Mouse (Mus musculus): ENCODE data around the gene Wipi1. TPM values are rescaled to one million over a fixed set of nuclear protein-coding genes. Genes with fewer than 3 reads are reported as not detected.

Gene Wipi1
- polyA plus RNA-seq, 1 experiment, result 27.8 TPM

DNA sequence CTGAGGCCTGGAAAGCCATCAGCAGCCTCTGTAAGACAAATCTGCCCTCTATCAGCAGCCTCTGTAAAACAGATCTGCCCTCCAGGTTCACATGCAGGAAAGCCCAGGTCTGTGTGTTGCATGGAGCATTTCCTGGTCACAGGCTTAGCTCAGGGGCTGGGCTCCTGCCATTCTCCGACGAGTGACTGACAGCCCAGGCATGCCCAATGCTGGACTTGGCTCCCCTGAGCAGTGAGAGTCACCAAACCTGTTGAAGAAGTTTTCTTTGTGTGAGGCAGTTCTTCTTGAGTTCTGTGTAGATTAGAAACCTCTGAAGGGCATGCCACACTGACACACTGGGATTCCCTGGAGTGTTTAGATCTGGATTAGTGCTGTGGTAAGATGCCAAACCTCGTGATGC is 57.3 kb downstream of the Wipi1 start:
- Histone ChIP-seq H3K27me3 (ENCODE audit: control insufficient read depth, insufficient read depth, insufficient read length) (no peaks in the 10 kb centered on the region), H3K79me2 (ENCODE audit: control insufficient read depth, insufficient read depth) (no peaks in the 10 kb centered on the region), H3ac (ENCODE audit: control insufficient read depth, insufficient read length, low read depth) (no peak overlapping the region), H3K36me3 (ENCODE audit: control insufficient read depth, insufficient read depth) (no peaks in the 10 kb centered on the region), H3K79me3 (ENCODE audit: low read depth) (no peaks in the 10 kb centered on the region), H3K4me3 (ENCODE audit: insufficient read depth, poor library complexity, severe bottlenecking) (no peak overlapping the region)
- TF ChIP-seq FOSL1 (IDR thresholded peaks at IDR 0.05; ENCODE audit: insufficient read depth, low read length, poor library complexity, severe bottlenecking), result no peak
- TF ChIP-seq MYOG (IDR thresholded peaks at IDR 0.05; ENCODE audit: control insufficient read depth, extremely low read depth, insufficient read length), result no peak
- TF ChIP-seq MYOD1 (IDR thresholded peaks at IDR 0.05; ENCODE audit: control insufficient read depth, insufficient read length, low read depth), result no peak

DNA sequence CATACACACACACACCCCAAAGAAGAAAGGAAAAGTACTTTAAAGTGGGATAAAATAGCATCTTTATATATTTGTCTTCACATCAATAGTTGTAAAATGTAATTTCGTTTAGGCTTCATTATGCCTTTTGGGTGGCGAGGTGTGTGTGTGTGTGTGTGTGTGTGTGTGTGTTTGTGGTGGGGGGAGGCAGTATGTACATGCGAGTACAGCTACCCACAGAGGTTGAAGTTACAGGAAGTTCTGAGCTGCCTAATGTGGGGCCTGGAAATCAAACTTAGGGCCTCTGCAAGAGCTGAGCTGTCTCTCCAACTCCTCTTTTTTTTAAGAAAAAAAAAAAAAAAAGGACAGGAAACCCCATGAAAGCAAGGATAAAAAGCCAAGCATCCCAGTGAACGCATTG is 57.8 kb downstream of the Wipi1 start:
- Histone ChIP-seq H3ac (ENCODE audit: control insufficient read depth, insufficient read length, low read depth) (no peak overlapping the region), H3K4me3 (ENCODE audit: insufficient read depth, poor library complexity, severe bottlenecking) (no peak overlapping the region), H3K36me3 (ENCODE audit: control insufficient read depth, insufficient read depth) (no peaks in the 10 kb centered on the region), H3K27me3 (ENCODE audit: control insufficient read depth, insufficient read depth, insufficient read length) (no peaks in the 10 kb centered on the region), H3K79me2 (ENCODE audit: control insufficient read depth, insufficient read depth) (no peaks in the 10 kb centered on the region), H3K79me3 (ENCODE audit: low read depth) (no peaks in the 10 kb centered on the region)
- no peak for TF ChIP-seq MYOG (IDR thresholded peaks at IDR 0.05; ENCODE audit: control insufficient read depth, extremely low read depth, insufficient read length)
- TF ChIP-seq FOSL1 (IDR thresholded peaks at IDR 0.05; ENCODE audit: insufficient read depth, low read length, poor library complexity, severe bottlenecking), result no peak
- TF ChIP-seq MYOD1 (IDR thresholded peaks at IDR 0.05; ENCODE audit: control insufficient read depth, insufficient read length, low read depth), result no peak
- no peak for TF ChIP-seq CTCF (IDR thresholded peaks at IDR 0.05; ENCODE audit: control insufficient read depth, insufficient read depth, insufficient read length)
- TF ChIP-seq CEBPB (IDR thresholded peaks at IDR 0.05; ENCODE audit: low read depth), result no peak
- TF ChIP-seq USF1 (IDR thresholded peaks at IDR 0.05; ENCODE audit: low read depth), result no peak
- no peak for TF ChIP-seq MAX (IDR thresholded peaks at IDR 0.05)

DNA sequence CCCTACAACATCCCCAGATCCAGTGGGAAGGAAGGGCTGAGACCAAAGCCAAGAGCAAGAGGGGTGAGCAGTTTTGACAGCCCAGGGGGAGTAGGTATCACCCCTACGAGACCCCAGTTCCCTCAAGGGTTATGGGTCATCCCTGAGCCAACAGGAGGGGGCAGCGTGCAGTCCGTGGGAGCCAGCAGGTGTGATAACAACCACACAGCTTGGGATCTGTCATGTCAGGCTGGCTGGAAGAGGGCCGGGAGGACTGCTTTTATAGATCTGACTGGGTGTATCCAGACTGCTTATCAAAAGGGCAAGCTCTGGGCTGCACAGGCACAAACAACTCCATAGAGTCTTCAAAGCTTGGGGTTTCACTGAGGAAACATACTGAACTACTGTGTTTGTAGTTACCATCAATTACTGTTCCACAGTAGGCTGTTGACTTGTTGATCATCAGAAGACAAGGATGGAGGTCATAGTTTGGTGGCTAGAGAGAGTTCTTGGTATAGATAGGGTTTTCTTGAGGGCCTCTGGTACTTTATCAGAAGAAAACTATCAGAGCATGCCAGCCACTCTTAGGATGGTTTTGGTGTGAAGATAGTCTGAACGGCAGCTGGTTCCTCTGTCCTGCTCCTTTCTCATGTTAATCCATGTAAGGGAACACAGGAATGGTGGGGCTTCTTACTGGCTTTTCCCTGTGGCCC is 62.0 kb downstream of the Wipi1 start:
- no peaks in the 10 kb centered on the region for H3K36me3 ChIP-seq (ENCODE audit: control insufficient read depth, insufficient read depth)
- no peaks in the 10 kb centered on the region for H3K27me3 ChIP-seq (ENCODE audit: control insufficient read depth, insufficient read depth, insufficient read length)
- H3K79me3 ChIP-seq (ENCODE audit: low read depth), result no peaks in the 10 kb centered on the region
- no peak overlapping the region for H3ac ChIP-seq (ENCODE audit: control insufficient read depth, insufficient read length, low read depth)
- no peak overlapping the region for H3K4me3 ChIP-seq (ENCODE audit: insufficient read depth, poor library complexity, severe bottlenecking)
- H3K79me2 ChIP-seq (ENCODE audit: control insufficient read depth, insufficient read depth), result no peaks in the 10 kb centered on the region
- TF ChIP-seq MAX (IDR thresholded peaks at IDR 0.05), result no peak
- TF ChIP-seq CEBPB (IDR thresholded peaks at IDR 0.05; ENCODE audit: low read depth), result no peak
- no peak for TF ChIP-seq FOSL1 (IDR thresholded peaks at IDR 0.05; ENCODE audit: insufficient read depth, low read length, poor library complexity, severe bottlenecking)
- TF ChIP-seq USF1 (IDR thresholded peaks at IDR 0.05; ENCODE audit: low read depth), result no peak
- no peak for TF ChIP-seq MYOD1 (IDR thresholded peaks at IDR 0.05; ENCODE audit: control insufficient read depth, insufficient read length, low read depth)
- TF ChIP-seq MYOG (IDR thresholded peaks at IDR 0.05; ENCODE audit: control insufficient read depth, extremely low read depth, insufficient read length), result no peak
- TF ChIP-seq CTCF (IDR thresholded peaks at IDR 0.05; ENCODE audit: control insufficient read depth, insufficient read depth, insufficient read length), result no peak

DNA sequence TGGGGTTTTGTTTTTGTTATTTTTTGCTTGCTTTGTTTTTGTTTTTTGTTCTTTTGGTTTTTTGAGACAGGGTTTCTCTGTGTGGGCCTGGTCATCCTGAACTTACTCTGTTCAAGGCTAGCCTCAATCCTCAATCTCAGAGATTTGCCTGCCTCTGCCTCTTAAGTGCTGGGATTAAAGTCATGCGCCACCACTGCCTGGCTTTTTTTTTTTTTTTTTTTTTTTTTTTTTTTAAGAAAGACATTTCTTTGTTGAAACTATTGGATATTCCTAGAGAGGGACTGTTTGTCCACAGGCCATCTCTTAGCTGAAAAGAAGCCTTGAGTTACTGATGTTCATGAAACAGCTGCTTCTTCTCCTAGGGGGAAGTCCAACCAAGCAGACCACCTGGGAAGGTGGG is 64.1 kb downstream of the Wipi1 start:
- no peak overlapping the region for H3ac ChIP-seq (ENCODE audit: control insufficient read depth, insufficient read length, low read depth)
- H3K27me3 ChIP-seq (ENCODE audit: control insufficient read depth, insufficient read depth, insufficient read length), result no peaks in the 10 kb centered on the region
- no peak overlapping the region for H3K4me3 ChIP-seq (ENCODE audit: insufficient read depth, poor library complexity, severe bottlenecking)
- TF ChIP-seq MAX (IDR thresholded peaks at IDR 0.05), result no peak
- no peak for TF ChIP-seq CEBPB (IDR thresholded peaks at IDR 0.05; ENCODE audit: low read depth)
- TF ChIP-seq MYOG (IDR thresholded peaks at IDR 0.05; ENCODE audit: control insufficient read depth, extremely low read depth, insufficient read length), result no peak
- no peak for TF ChIP-seq MYOD1 (IDR thresholded peaks at IDR 0.05; ENCODE audit: control insufficient read depth, insufficient read length, low read depth)
- no peak for TF ChIP-seq USF1 (IDR thresholded peaks at IDR 0.05; ENCODE audit: low read depth)
- TF ChIP-seq FOSL1 (IDR thresholded peaks at IDR 0.05; ENCODE audit: insufficient read depth, low read length, poor library complexity, severe bottlenecking), result no peak
- no peak for TF ChIP-seq CTCF (IDR thresholded peaks at IDR 0.05; ENCODE audit: control insufficient read depth, insufficient read depth, insufficient read length)
- no peaks in the 10 kb centered on the region for H3K79me3 ChIP-seq (ENCODE audit: low read depth)
- H3K79me2 ChIP-seq (ENCODE audit: control insufficient read depth, insufficient read depth), result no peaks in the 10 kb centered on the region
- H3K36me3 ChIP-seq (ENCODE audit: control insufficient read depth, insufficient read depth), result no peaks in the 10 kb centered on the region

DNA sequence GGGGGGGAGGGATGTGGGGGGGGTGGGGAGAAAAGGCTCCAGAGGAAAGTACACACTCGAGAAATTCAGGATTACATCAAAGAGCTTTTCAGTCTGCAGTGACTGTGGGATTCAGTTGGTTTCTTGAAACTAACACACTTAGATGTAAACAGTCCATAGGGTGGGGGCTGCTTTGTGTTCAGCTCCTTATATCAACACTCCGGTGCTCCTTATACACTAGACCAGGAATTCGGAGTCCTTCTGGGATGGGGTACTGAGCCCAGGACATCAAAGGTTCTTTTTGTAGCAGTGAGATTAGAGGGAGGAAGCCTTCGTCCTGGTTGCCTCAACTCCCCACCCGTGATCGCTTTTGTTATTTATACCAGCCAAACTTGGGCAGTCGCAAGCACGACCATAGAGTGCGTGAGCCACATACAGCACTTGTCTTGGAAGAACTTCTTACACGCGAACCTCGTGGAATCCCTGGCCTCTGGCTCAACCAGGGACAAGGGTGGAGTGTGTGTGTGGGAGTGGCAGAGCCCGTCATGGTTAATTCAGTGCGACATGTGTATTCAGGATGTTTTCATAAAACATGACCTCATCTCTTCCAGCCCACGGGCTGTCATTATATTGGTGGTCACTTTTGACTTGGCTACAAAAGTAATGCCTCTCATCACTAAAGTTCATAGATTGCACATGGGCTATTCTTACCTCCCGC is 65.3 kb downstream of the Wipi1 start:
- Histone ChIP-seq H3K27me3 (ENCODE audit: control insufficient read depth, insufficient read depth, insufficient read length) (no peaks in the 10 kb centered on the region), H3K4me3 (ENCODE audit: insufficient read depth, poor library complexity, severe bottlenecking) (no peak overlapping the region), H3K79me3 (ENCODE audit: low read depth) (no peaks in the 10 kb centered on the region), H3K36me3 (ENCODE audit: control insufficient read depth, insufficient read depth) (no peaks in the 10 kb centered on the region), H3ac (ENCODE audit: control insufficient read depth, insufficient read length, low read depth) (no peak overlapping the region), H3K79me2 (ENCODE audit: control insufficient read depth, insufficient read depth) (no peaks in the 10 kb centered on the region)
- TF ChIP-seq USF1 (IDR thresholded peaks at IDR 0.05; ENCODE audit: low read depth) (no peak), FOSL1 (IDR thresholded peaks at IDR 0.05; ENCODE audit: insufficient read depth, low read length, poor library complexity, severe bottlenecking) (no peak), MAX (IDR thresholded peaks at IDR 0.05) (no peak), MYOD1 (IDR thresholded peaks at IDR 0.05; ENCODE audit: control insufficient read depth, insufficient read length, low read depth) (no peak)

Data from C2C12 (cell line).